Mouse (Mus musculus) hindbrain, postnatal 0 days (tissue): ENCODE data around the gene Nhlrc1. TPM values are rescaled to one million over a fixed set of nuclear protein-coding genes. Genes with fewer than 3 reads are reported as not detected.

ENCODE experiments used
- ATAC-seq: fragments of 200-750 bp; cut with Nextera tagmentation; 2 replicates; pipeline ENCODE4 v1.8.0; 2017; ENCODE audit warnings: mild to moderate bottlenecking, moderate TSS enrichment, moderate library complexity
- DNase-seq: peaks from one replicate; pipeline ENCODE4 v3.0.0-alpha.2; 2015; ENCODE audit warnings: low spot score
- H3K27ac ChIP-seq: fragments of 300-500 bp; sonication (generic); 2 replicates; pipeline ENCODE4 v1.5.1; 2014; ENCODE audit warnings: mild to moderate bottlenecking
- H3K27me3 ChIP-seq: fragments of 300-500 bp; sonication (generic); 2 replicates; pipeline ENCODE4 v1.6.1; 2014; ENCODE audit warnings: low read length, mixed read lengths; ENCODE audit not compliant: insufficient read depth
- H3K36me3 ChIP-seq: fragments of 300-500 bp; sonication (generic); 2 replicates; pipeline ENCODE4 v1.6.1; 2014; ENCODE audit warnings: low read length, mixed read lengths; ENCODE audit not compliant: insufficient read depth
- H3K4me1 ChIP-seq: fragments of 300-500 bp; sonication (generic); 2 replicates; pipeline ENCODE4 v1.6.1; 2014; ENCODE audit warnings: antibody characterized with exemption, low read length, mixed read lengths; ENCODE audit not compliant: insufficient read depth
- H3K4me2 ChIP-seq: fragments of 300-500 bp; sonication (generic); 2 replicates; pipeline ENCODE4 v1.6.1; 2014; ENCODE audit warnings: low read depth, mild to moderate bottlenecking, low read length, moderate library complexity, mixed read lengths
- H3K4me3 ChIP-seq: fragments of 300-500 bp; sonication (generic); 2 replicates; pipeline ENCODE4 v1.5.1; 2014; ENCODE audit warnings: low read length
- H3K9ac ChIP-seq: fragments of 300-500 bp; sonication (generic); replicated peaks from 2 replicates; pipeline ENCODE4 v1.6.1; 2014; ENCODE audit warnings: mild to moderate bottlenecking, low read length, moderate library complexity, mixed read lengths
- H3K9me3 ChIP-seq: fragments of 300-500 bp; sonication (generic); 2 replicates; pipeline ENCODE4 v1.6.1; 2016; ENCODE audit warnings: low read length, mixed read lengths
- CTCF ChIP-seq: IDR thresholded peaks from 2 replicates; pipeline ENCODE4 v1.5.1; 2016; ENCODE audit warnings: antibody characterized with exemption, control low read depth, low read depth
- WGBS: fragments of 180-500 bp; shearing (Covaris S2); extraction: QIAGEN DNeasy Blood & Tissue Kit; methylation state at CpG from one replicate; pipeline ENCODE4 v1.1.7; 2014; 5-methylcytosine and 5-hydroxymethylcytosine counted together
- polyA plus RNA-seq: library from polyadenylated mRNA; unstranded; fragments of >200 nt; fragmentation: Nextera tagmentation; extraction: Ambion mirVana; gene quantifications from 2 replicates; pipeline ENCODE4 v1.2.1, GENCODE M21; 2015
- total RNA-seq: library from RNA; depleted of rRNA; stranded (reverse); fragments of >200 nt; gene quantifications from 2 replicates; pipeline ENCODE4 v1.2.3, GENCODE M21; 2014

The Nhlrc1 gene
- total and polyA plus RNA-seq, 2 experiments from 2014 or later, result 14.1 to 15.1 TPM

DNA sequence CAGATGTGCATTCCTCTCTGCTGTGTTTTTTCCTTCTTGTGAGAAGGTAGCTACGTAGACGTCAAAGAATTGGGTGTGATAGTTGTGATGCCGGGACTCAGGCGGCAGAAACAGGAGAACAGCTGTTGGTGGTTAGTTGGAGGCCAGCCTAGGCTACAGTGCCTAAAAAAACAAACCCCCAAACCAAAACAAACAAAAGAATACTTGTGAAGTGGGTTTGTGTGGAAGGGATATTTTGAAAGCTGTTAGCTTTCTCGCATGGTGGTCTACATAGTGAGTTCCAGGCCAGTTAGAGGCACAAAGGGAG lies 498 bp upstream of the Nhlrc1 start:
- no peak; the same call in 1 of the 2 replicates for ATAC-seq
- Histone ChIP-seq H3K9me3 (peaks cover 2% of the 10 kb centered on the region; the same call in 1 of the 2 replicates), H3K27me3 (no peaks in the 10 kb centered on the region), H3K9ac (peak overlapping the region; percentile 47), H3K4me1 (peaks cover 8% of the 10 kb centered on the region; the same call in 1 of the 2 replicates), H3K4me2 (peak overlapping the region; percentile 80), H3K27ac (no peak overlapping the region), H3K36me3 (no peaks in the 10 kb centered on the region), H3K4me3 (peak overlapping the region; percentile 49)
- no peak for TF ChIP-seq CTCF
- no peak for DNase-seq
- 79% methylated on average over 5 of the region's 5 CpGs for WGBS

DNA sequence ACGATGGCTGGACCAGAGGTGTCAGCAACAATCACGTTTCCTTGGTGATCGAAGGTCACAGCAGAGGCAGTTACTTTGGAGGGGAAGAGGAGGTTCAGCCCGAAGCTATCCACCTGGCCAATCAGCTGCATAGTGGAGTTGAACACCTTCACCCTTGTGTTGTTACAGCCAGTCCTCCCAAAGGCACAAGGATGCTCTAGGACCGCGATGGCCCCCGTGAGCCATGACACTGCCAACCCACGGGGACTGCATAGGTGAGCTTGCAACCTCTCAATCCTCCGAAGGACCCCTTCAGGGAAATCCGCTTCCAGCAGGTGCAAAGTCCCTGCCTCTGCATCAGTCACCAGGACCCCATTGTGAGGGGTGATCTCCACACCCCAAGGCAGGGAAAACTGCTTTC lies 910 bp downstream of the Nhlrc1 start:
- peaks cover 6% of the 10 kb centered on the region; the same call in 1 of the 2 replicates for H3K9me3 ChIP-seq
- H3K4me3 ChIP-seq, result peak overlapping the region; percentile 49
- TF ChIP-seq CTCF, result no peak
- DNase-seq, result no peak
- no peak overlapping the region for H3K27ac ChIP-seq
- WGBS, result 67% methylated on average over 10 of the region's 10 CpGs
- peaks cover 8% of the 10 kb centered on the region; the same call in 1 of the 2 replicates for H3K4me1 ChIP-seq
- H3K27me3 ChIP-seq, result no peaks in the 10 kb centered on the region
- H3K4me2 ChIP-seq, result peak overlapping the region; percentile 80
- ATAC-seq, result no peak
- H3K9ac ChIP-seq, result peak overlapping the region; percentile 47; the same call in 1 of the 2 replicates
- H3K36me3 ChIP-seq, result no peaks in the 10 kb centered on the region

DNA sequence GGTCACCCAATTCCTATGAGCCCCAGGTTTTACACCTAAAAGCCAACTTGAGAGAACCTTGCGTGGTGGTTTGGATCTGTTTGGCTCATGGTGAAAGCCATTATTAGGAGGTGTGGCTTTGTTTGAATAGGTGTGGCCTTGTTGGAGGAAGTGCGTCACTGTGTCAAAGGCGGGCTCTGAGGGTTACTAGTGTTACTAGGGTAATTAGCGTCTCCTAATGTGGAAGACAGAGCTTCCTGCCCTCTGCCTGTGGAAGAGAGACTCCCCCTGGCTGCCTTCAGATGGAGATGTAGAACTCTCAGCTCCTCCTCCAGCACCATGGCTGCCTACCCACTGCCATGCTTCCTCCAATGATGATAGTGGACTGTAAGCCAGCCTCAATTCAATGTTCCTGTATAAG lies 13.1 kb downstream of the Nhlrc1 start:
- H3K4me3 ChIP-seq, result no peak overlapping the region
- H3K4me2 ChIP-seq, result no peak overlapping the region
- 93% methylated on average over 4 of the region's 4 CpGs for WGBS
- no peaks in the 10 kb centered on the region for H3K9me3 ChIP-seq
- no peak overlapping the region for H3K27ac ChIP-seq
- H3K4me1 ChIP-seq, result no peaks in the 10 kb centered on the region
- TF ChIP-seq CTCF, result no peak
- no peak overlapping the region for H3K9ac ChIP-seq
- H3K36me3 ChIP-seq, result no peaks in the 10 kb centered on the region
- DNase-seq, result no peak
- H3K27me3 ChIP-seq, result no peaks in the 10 kb centered on the region
- no peak for ATAC-seq

DNA sequence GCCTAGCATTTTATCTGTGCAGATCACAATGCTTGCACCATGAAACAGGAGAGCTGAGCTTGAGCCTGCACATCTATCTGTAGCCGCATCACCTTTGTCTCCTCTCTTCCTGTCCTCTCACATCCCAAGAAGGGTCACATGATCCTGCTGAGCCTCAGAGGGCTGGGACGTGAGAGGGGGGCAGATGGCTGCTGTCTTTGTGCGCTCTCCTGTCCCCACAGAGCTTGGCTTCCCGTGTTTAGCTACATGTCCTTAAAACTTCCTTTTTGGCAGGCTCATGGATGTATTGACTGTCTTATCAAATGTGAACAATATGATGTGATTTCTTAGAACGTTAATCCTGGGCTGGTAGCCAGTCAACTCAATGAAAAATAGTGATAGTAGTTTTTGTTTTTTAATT lies 15.2 kb downstream of the Nhlrc1 start:
- Histone ChIP-seq H3K9ac (no peak overlapping the region), H3K4me3 (no peak overlapping the region), H3K4me2 (no peak overlapping the region), H3K9me3 (no peaks in the 10 kb centered on the region), H3K36me3 (no peaks in the 10 kb centered on the region), H3K27ac (no peak overlapping the region), H3K4me1 (no peaks in the 10 kb centered on the region), H3K27me3 (no peaks in the 10 kb centered on the region)
- no peak for TF ChIP-seq CTCF
- DNase-seq (no peak), ATAC-seq (no peak)
- WGBS, result 57% methylated on average over 5 of the region's 5 CpGs

DNA sequence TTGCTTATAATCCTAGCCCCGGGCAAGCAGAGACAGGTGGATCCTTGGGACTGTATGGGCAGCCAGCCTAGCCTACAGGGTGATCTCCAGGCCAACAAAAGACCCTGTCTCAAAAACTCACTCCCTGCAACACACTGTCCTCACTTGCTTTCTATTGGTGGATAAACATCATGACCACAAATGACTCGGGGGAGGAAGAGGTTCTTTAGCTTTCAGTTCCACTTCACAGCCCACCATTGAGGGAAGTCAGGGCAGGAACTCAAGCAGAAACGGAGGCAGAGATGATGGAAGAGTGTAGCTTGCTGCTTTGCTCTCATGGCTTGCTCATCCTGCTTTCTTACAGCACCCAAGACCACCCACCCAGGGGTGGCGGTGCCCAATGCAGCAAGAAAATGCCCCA lies 17.3 kb downstream of the Nhlrc1 start:
- Histone ChIP-seq H3K27me3 (no peaks in the 10 kb centered on the region), H3K9me3 (no peaks in the 10 kb centered on the region), H3K4me1 (no peaks in the 10 kb centered on the region), H3K9ac (no peak overlapping the region), H3K27ac (no peak overlapping the region), H3K4me2 (no peak overlapping the region), H3K4me3 (no peak overlapping the region), H3K36me3 (no peaks in the 10 kb centered on the region)
- ATAC-seq (no peak), DNase-seq (no peak)
- WGBS, result 76% methylated on average over 4 of the region's 4 CpGs
- TF ChIP-seq CTCF, result no peak

DNA sequence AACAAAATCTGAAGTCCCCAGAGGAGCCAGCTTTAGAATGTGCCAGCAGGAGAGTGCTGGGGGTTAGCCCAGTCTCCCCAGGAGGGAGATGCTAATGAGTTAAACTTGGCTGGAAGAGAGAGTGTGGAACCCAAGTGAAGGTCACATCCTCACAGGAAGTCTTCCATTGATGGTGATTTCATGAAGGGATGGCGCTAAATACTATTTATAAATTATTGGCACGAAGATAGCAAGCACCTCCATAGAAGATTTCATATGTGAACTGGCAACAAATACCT lies 21.4 kb downstream of the Nhlrc1 start:
- H3K4me3 ChIP-seq, result no peak overlapping the region
- H3K4me1 ChIP-seq, result no peaks in the 10 kb centered on the region
- no peaks in the 10 kb centered on the region for H3K27me3 ChIP-seq
- H3K36me3 ChIP-seq, result no peaks in the 10 kb centered on the region
- H3K4me2 ChIP-seq, result no peak overlapping the region
- H3K9ac ChIP-seq, result no peak overlapping the region
- DNase-seq (no peak), ATAC-seq (no peak)
- TF ChIP-seq CTCF, result no peak
- no peaks in the 10 kb centered on the region for H3K9me3 ChIP-seq
- H3K27ac ChIP-seq, result peak overlapping the region; percentile 36; the same call in 1 of the 2 replicates
- 58% methylated on average over 2 of the region's 2 CpGs for WGBS

DNA sequence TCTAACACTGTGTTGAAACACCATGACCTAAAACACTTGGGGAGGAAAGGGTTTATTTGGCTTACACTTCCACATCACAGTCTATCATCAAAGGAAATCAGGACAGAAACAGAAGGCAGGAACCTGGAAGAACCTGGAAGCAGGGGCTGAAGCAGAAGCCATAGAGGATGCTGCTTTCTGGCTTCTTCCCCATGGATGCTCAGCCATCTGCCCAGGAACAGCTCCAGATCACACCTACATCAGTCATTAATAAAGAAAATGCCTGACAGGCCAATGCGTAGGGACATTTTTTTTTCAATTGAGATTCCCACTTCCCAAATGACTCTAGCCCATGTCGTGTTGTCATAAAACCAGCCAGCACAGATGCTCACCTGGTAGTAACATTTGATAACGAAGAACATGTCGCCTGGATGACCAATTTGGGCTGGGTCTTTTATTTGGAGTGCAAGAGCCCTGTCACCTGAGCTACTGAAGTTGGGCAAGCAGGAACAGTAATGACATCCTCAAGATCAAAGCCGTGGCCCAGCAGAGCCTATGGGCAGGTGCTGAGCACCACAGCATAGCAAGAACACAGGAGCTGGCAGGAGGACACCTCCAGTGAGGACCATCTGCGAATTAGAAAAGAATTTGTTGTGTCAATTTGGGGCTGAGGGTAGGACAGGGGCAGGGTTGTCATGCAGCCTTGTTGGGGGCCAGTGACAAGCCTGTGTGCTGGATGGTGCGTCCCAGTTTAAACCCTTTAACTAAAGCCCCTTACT lies 22.0 kb downstream of the Nhlrc1 start:
- ATAC-seq (no peak), DNase-seq (peak; percentile 29)
- no peaks in the 10 kb centered on the region for H3K36me3 ChIP-seq
- 57% methylated on average over 7 of the region's 7 CpGs for WGBS
- no peak overlapping the region for H3K4me2 ChIP-seq
- no peaks in the 10 kb centered on the region for H3K27me3 ChIP-seq
- H3K27ac ChIP-seq, result peak overlapping the region; percentile 36; the same call in 1 of the 2 replicates
- H3K9ac ChIP-seq, result no peak overlapping the region
- H3K9me3 ChIP-seq, result no peaks in the 10 kb centered on the region
- no peak overlapping the region for H3K4me3 ChIP-seq
- TF ChIP-seq CTCF, result no peak
- no peaks in the 10 kb centered on the region for H3K4me1 ChIP-seq
